Mouse (Mus musculus): ENCODE measurements at regions not wholly inside any gene's neighbourhood (a gene's known extent, or its start where the extent isn't known, plus 50 kb on each side); places are given as distances from the start of the nearest gene placed in this dataset.

DNA sequence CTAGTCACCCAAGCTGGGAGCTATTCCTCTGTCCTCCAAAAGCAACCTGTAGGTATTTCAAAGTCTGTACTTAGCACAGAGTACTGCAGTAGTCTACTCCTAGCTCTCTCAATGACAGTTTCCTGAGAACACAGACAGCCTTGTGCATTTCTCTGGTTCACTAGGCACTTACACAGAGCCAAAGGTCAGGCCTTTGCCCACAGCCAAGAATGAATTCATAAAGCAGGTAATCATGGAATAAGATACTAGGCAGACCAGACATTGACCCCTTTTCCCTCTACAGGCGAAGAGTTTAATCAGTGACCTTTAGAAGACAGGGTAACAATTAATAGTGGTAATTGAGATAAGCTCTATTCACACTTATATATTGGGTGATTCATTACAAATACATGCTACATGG, 233.8 kb upstream of the Gm26657 start:
- TF ChIP-seq POLR2A (IDR thresholded peaks at IDR 0.05; ENCODE audit: extremely low read depth, insufficient read depth, low read length), result no peak
- no peak for TF ChIP-seq CTCF (IDR thresholded peaks at IDR 0.05; ENCODE audit: extremely low read depth, insufficient read depth, low read length)
